Mouse (Mus musculus): Measurements from ENCODE around the gene Oaf.
A peak's percentile ranks its signal among the peaks of the same experiment; 100 is the strongest.

The Oaf gene

GRCm38 (mm10) chr9:43245801-43246570, 6.3 kb upstream of the Oaf start:
- DNase-seq (ENCODE audit: low read depth) = no peak

GRCm38 (mm10) chr9:43242432-43242831, 2.7 kb upstream of the Oaf start:
- peak; percentile 33 for DNase-seq (ENCODE audit: low read depth)

DNA sequence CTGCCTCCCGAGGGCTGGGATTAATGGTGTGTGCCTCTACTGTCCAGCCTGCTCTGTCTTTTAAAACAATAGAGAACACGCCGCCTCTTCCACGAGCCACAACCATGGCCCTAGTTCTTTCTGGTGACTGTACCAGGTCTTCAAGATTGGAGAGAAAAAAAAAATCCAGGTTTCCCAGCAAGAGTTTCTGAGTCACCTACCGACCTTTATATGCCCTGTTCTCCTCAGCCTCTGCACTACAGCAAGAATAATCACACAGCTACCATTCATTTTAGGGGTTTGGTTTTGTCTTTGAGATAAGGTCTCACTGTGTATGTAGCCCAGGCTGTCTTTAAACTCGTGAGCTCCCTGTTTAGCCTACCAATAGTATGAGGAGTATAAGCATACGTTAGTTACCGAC, 2.3 kb upstream of the Oaf start:
- no peak for DNase-seq (ENCODE audit: low read depth)

DNA sequence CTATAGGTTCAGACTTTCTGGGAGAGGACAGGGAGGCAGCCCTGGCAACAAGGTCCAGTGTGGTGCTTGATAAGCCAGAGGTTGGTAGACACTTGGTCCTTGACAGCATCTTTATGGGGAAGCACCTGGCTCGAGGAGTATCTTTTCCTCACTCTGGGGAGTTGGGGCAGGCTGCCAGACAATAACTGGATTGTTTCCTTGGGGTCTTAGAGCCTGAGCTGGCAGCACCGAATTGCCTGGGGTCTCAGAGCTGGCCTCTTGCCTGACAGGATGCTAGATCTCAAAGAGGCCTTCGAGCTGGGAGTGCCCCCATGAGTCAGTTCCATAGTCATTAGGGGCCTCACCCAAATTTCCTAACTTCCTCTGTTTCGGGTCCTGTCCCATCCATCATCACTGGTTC, 1.6 kb upstream of the Oaf start:
- DNase-seq (ENCODE audit: low read depth) = no peak

DNA sequence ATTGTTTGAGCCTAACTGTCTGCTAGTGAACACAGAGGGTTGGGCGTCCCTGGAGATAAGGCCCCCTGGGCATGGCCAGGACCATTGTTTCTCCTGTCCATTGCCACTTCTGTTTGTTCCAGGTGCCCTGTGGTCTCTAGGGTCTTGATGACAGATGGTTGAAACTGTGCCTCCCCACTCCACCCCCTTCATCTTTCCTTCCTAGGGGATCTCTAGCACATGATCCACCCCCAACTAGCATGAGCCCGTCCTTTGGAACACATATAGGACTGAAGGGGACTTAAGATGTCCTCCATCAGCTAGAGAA, 836 bp upstream of the Oaf start:
- no peak for DNase-seq (ENCODE audit: low read depth)

DNA sequence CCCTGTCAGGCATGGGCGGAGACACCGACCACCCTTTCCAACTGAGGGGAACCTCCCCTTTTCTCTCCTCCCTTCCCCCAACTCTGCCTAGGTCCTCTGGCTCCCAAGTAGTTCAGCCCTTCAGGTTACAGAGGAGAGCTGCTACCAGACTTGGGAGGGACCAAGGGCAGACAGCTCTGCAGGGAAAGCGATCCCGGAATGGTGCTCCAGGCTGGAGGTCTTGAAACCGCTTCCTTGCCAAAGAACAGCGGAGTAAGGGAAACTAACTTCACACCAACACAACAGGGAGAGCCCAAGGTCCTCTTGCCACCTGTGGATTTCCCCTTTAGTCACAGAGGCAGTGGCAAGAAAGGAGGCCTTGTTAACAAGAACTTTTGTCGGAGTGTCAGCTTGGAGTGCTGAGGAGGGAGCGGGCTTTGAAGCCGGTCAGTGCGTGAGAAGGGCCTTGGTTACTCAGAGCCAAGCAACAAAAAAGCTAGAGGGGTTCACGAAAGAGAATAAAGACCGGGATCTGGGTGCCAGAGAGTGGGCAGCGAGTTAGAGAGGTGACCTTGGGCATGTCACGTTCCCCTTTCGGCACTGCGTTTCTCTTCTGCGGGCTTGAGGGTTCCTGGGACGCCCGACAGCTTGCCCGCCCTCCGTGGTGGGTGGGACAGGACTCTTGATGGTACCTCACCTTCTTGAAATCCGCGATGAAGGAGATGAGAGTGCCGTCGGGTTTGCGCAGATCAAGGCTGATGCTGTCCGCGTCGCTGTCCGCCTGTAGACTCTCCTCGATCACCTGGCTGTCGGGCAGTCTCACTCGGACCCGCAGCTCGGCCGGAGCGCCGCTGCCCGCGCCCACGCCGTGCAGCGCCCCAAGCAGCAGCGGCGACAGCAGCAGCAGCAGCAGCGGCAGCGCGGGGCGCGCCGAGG, 823 bp downstream of the Oaf start:
- peak; percentile 28 for DNase-seq (ENCODE audit: low read depth)

GRCm38 (mm10) chr9:43238167-43238566, 1.5 kb downstream of the Oaf start:
- DNase-seq (ENCODE audit: low read depth) = no peak

DNA sequence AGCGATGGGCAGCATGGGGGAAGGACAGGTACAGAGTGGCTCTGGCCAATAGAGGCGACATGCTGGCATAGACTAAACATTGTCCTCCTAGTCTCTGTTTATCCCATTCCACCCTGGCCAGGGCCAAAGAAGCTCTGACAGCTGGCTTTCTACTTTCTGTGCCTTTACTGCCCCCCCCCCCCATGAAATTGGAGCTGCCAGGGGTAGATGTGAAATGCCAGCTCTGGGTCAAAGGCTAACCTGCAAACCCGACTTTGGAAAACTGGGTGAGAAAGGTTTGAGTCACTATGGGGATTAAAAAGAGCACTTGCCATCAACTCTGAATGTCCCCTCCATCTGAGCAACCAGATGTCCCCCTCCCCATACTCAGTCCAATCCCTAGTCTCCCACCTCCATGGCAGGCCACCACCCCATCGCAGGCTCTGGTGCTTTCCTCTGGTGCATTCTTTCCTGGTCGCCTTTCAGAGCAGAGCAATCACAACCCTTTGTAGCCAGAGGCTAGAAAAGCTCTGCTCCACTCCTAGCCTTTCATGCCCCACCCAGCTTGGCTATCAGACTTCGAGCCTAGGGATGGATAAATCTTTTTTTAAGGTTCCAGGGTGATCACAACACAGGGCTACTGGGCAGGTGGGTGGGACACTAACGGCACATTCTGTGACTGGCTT, 2.5 kb downstream of the Oaf start:
- DNase-seq (ENCODE audit: low read depth) = no peak

DNA sequence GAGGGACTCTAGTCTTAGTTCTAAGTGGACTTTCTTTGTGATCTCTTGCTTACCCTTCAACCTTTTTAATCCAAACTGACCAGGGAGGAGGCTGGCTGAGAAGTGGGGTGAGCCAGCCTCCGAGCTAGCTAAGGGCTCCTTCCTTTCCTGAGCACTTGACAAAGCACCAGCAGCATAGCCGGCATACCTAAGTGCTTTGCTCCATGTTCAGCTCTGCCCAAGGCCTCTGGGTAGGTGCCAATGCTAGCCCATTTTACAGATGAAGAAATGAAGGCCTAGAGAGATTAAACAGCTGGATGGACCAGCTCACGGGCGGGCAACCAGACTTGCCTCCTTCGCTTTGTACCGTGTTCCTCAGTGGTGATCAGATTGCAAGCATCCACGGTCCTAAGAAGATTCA, 3.1 kb downstream of the Oaf start:
- DNase-seq (ENCODE audit: low read depth) = no peak

DNA sequence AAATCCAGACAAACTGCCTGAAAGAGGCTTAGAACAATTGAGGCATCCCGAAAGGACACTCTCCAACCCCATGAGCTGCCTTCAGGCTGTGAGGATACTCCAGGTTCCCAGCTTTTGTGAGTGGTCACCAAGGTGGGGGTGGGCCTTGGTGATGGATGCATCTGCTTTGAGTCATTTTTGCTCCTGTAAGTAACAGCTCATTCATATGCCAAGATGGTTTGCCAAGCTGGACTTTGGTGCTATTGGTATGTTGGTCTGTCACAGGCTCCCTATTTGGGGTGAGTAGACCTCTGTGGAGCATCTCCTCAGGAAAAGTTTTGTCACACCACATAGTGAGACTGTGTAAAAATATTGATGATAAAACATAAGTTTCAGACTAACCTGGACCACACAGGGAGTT, 3.6 kb downstream of the Oaf start:
- no peak for DNase-seq (ENCODE audit: low read depth)

- DNase-seq (ENCODE audit: low read depth) = no peak
Measured at GRCm38 (mm10) chr9:43235336-43235735, 4.4 kb downstream of the Oaf start.

- DNase-seq (ENCODE audit: low read depth) = no peak
Measured at GRCm38 (mm10) chr9:43234496-43234895, 5.2 kb downstream of the Oaf start.

- DNase-seq (ENCODE audit: low read depth) = no peak
Measured at GRCm38 (mm10) chr9:43233515-43233914, 6.2 kb downstream of the Oaf start.

GRCm38 (mm10) chr9:43233044-43233443, 6.7 kb downstream of the Oaf start:
- DNase-seq (ENCODE audit: low read depth) = no peak

DNA sequence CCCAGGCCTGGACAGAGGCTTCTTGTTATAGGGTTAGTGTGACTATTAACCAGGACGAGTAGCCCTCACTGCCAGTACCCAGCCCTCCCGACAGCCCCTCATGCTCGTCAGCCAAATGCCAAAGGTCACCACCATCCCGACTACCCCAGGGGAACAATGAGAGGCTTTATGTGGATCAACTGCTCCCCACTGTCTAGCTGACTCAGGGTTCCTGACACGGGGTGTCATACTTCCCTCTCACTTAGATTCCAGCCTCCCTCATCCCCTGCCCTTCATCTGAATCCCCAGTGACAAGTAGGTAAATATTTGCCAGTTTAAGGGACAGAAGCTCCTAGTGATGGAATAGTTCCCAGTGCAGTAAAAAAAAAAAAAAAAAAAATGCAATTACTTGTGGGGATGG, 7.4 kb downstream of the Oaf start:
- DNase-seq (ENCODE audit: low read depth) = no peak

DNA sequence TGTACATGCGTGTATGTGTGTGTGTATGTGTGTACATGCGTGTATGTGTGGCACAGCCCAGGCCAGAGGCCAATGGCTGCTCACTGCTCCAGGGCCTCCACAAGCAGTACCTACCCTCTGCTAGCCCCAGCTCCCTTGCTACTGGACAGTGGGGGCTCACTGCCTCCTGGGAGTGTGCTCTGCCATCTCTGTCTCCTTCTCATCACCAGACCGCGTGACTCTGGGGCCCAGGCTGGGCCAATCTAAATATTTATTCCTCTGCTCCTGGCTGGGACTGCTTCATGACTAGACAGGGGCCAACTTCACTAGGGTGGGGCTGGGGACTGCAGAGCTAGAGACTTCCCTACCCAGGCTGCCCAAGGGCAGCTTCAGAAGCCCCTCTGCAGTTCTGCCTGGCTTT, 7.9 kb downstream of the Oaf start:
- DNase-seq (ENCODE audit: low read depth) = no peak

DNA sequence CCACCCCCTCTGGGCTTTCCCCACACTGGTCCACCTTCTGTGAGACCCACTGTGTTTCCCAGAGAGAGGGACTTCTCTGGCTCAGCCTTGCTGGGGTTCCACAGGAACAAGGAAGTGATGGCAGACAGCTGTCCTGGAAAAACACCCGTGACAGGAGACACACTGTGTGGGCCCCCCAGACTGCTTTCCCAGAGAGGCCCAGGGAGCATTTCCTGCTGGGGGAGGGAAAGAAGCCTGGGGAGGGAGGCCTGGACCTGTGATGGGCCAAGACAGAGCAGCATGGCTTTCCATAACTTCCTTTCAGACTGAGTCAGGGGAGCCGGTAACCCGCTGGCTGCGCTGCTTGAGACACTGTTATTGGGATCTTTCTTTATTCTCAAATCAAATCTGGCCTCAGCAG, 8.8 kb downstream of the Oaf start:
- no peak for DNase-seq (ENCODE audit: low read depth)

- no peak for DNase-seq (ENCODE audit: low read depth)
Measured at GRCm38 (mm10) chr9:43229962-43230361, 9.7 kb downstream of the Oaf start.

DNA sequence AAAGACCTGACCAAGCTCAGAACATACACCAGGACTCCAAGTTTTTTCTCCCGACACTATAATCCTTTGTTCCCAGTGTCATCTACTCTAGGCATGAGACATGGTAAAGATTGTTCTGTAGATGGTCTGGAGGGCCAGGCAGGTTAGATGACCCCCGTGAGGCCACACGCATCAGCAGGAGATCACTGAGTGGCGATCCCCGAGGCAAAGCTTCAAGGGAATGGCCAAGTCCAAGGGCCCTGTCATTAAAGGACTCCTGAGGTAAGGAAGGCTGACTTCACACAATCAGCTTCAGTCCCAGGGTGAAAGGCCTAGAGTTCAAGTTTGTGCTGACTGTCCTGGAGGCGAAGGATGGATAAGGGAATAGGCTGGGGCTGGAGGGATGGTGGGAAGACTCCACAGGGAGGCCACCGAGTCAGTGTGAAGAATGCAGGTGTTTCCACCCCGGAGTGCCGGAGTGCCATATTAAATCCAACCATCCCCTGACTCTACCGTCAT, 10.3 kb downstream of the Oaf start:
- DNase-seq (ENCODE audit: low read depth) = no peak

- DNase-seq (ENCODE audit: low read depth) = no peak
Measured at GRCm38 (mm10) chr9:43228745-43229144, 11.0 kb downstream of the Oaf start.

GRCm38 (mm10) chr9:43227626-43228025, 12.1 kb downstream of the Oaf start:
- no peak for DNase-seq (ENCODE audit: low read depth)

- no peak for DNase-seq (ENCODE audit: low read depth)
Measured at GRCm38 (mm10) chr9:43226573-43227160, 13.0 kb downstream of the Oaf start.
